Mouse (Mus musculus) ES-Bruce4 (cell line): ENCODE results near the gene Cdsn.

Experiments
- CTCF ChIP-seq: IDR thresholded peaks from one replicate; pipeline ENCODE4 v1.8.1; 2011; ENCODE audit warnings: low read depth, low read length
- EP300 ChIP-seq: IDR thresholded peaks from 2 replicates; pipeline ENCODE4 v1.6.1; 2011; ENCODE audit warnings: low read depth, low read length; ENCODE audit not compliant: insufficient read depth

DNA sequence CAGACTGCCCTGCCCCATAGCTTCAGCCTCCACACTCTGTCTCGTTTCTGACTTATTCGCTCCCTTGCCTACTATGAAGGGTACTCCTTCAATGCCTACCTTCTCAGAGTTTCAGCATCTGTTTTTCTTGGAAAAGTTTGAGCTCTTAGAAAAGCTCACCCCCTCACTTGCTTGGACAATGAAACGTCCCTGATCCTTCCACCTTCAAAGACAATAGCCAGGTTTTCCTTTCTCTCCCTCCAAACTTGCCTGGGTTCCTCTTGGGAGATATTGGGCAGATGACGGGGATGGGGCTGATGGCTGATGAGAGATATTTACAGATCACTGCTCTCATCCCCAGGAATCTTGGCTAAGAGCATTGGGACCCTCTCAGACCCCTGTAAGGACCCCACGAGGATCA, 2.4 kb downstream of the Cdsn start:
- TF ChIP-seq CTCF (no peak), EP300 (no peak)
